Mouse (Mus musculus): ENCODE measurements around the gene Med24.
"Not testable (repeated sequence)": the region's sequence is repeated elsewhere in the genome, so short reads cannot be mapped to it uniquely, and the experiment has no call there.

DNA sequence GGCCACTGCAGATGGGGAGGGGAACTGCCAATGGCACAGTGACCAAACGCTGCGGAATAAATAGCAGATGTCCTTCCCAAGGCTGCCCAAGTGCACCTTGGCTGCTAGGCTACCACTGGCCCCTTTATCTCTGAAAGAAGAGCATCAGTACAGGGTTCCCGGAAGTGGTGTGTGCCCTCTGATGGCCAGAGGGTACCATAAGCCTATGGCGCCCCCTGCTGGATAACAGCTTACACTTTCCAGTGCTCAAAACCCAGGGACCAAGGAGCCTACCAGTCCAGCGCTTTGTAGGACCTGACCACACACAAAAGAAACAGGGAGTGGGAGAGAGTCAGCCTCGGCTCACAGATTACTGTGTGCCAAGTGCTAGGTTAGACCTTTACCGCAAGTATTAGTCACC lies 74.2 kb downstream of the Med24 start:
- TF ChIP-seq CTCF (conservative IDR thresholded peaks at IDR 0.05; ENCODE audit: low read length): peak; percentile 54
- not testable (repeated sequence) for TF ChIP-seq POU5F1 (IDR thresholded peaks at IDR 0.05; ENCODE audit: borderline replicate concordance, low read length)

Data from E14TG2a.4 (cell line).